Mouse (Mus musculus): ENCODE results near the gene Gm10188.

GRCm38 (mm10) chr1:132245010-132245409 lies 15.4 kb upstream of the Gm10188 start:
- TF ChIP-seq CTCF (IDR thresholded peaks at IDR 0.05; ENCODE audit: extremely low read depth, insufficient read length, insufficient replicate concordance, low read depth, low read length) (no peak), POLR2A (IDR thresholded peaks at IDR 0.05; ENCODE audit: low read depth, low read length) (no peak)

Data from small intestine, adult 2 months (tissue).